Mouse (Mus musculus): ENCODE data around the gene Mgrn1. TPM values are rescaled to one million over a fixed set of nuclear protein-coding genes. Genes with fewer than 3 reads are reported as not detected.

Gene Mgrn1
- polyA plus RNA-seq, 1 experiment from 2014 or later = 128 TPM

DNA sequence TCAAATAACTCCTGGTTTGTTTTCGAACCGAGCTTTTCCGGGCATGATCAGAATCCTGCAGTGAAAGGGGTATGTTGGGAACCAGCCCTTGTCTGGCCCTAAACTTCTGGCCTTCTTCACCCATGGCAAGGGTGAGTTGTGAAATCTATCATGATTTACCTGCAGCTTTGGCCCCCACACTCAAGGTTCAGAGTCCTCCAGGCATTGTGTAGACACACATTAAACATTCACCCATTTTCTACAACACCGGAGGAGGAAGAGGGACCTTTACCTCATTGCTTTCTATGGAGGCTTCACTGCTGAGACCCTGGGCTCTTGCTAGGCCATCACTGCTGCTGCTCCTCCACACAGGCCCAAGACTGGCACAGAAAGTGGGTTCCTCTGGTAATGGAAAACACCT is 61.3 kb downstream of the Mgrn1 start:
- no peak overlapping the region for H3K27ac ChIP-seq (ENCODE audit: low read length)
- 94% methylated on average over 4 of the region's 4 CpGs for WGBS
- H3K4me2 ChIP-seq (ENCODE audit: low read depth, low read length) = no peak overlapping the region
- H3K9ac ChIP-seq (ENCODE audit: low read length) = no peak overlapping the region
- no peaks in the 10 kb centered on the region for H3K27me3 ChIP-seq (ENCODE audit: control insufficient read depth, insufficient read depth, low read length)
- no peak overlapping the region for H3K4me3 ChIP-seq (ENCODE audit: low read length)
- H3K4me1 ChIP-seq (ENCODE audit: control insufficient read depth, insufficient read depth, low read length) = no peaks in the 10 kb centered on the region
- H3K9me3 ChIP-seq (replicated peaks; ENCODE audit: control insufficient read depth, low read length) = no peaks in the 10 kb centered on the region
- peaks cover 28% of the 10 kb centered on the region for H3K36me3 ChIP-seq (ENCODE audit: control insufficient read depth, insufficient read depth)
- no peak for ATAC-seq (replicated peaks; ENCODE audit: extremely low read depth, insufficient read depth, low FRiP score)

DNA sequence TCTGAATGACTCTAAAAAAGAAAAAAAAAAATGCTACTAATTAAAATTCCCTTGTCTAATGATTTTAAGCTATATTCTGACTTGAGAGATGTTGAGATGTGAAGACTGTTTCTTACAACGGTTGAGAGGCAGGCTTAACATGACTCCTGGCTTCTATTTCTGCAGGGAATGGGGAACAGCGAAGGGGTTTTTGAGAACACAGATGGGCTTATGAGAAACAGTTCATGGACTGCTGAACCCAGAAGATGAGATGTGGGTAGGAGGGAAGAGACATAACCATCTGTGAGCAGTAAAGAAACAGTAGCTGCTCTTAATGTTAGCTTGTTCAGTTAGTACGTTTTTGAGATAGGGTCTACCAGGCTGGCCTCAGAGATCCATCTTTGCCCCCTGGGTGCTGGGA is 70.6 kb downstream of the Mgrn1 start:
- ATAC-seq (replicated peaks; ENCODE audit: extremely low read depth, insufficient read depth, low FRiP score) = no peak
- H3K4me3 ChIP-seq (ENCODE audit: low read length) = no peak overlapping the region
- no peaks in the 10 kb centered on the region for H3K27me3 ChIP-seq (ENCODE audit: control insufficient read depth, insufficient read depth, low read length)
- no peak overlapping the region for H3K9ac ChIP-seq (ENCODE audit: low read length)
- H3K27ac ChIP-seq (ENCODE audit: low read length) = no peak overlapping the region
- no peak overlapping the region for H3K4me2 ChIP-seq (ENCODE audit: low read depth, low read length)
- 92% methylated on average over 3 of the region's 3 CpGs for WGBS
- peaks cover 31% of the 10 kb centered on the region for H3K36me3 ChIP-seq (ENCODE audit: control insufficient read depth, insufficient read depth)
- no peaks in the 10 kb centered on the region for H3K9me3 ChIP-seq (replicated peaks; ENCODE audit: control insufficient read depth, low read length)
- no peaks in the 10 kb centered on the region for H3K4me1 ChIP-seq (ENCODE audit: control insufficient read depth, insufficient read depth, low read length)

DNA sequence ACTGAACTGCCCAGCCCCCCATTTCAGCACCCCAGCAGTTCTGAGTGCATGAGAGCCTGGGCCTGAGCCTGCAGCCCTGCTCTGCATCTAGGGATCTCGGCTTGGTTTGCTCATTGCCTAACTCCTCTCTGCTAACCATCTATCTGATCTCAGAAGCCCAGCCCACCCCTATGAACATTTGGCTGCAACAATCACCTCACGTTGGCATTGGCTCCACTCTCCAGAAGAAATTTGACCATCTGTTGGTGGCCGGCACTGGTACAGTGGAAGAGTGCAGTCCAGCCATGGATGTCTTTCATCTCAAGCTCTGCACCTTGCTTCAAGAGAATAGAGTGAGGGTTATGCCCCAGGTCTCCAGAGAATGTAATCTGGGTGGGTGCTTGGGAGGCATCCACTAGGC is 71.4 kb downstream of the Mgrn1 start:
- Histone ChIP-seq H3K4me2 (ENCODE audit: low read depth, low read length) (no peak overlapping the region), H3K9me3 (replicated peaks; ENCODE audit: control insufficient read depth, low read length) (no peaks in the 10 kb centered on the region), H3K36me3 (ENCODE audit: control insufficient read depth, insufficient read depth) (peaks cover 27% of the 10 kb centered on the region), H3K4me3 (ENCODE audit: low read length) (no peak overlapping the region), H3K4me1 (ENCODE audit: control insufficient read depth, insufficient read depth, low read length) (0 out of 2 replicates have a peak, but pooled peaks cover under 1% of the 10 kb centered on the region), H3K9ac (ENCODE audit: low read length) (no peak overlapping the region), H3K27me3 (ENCODE audit: control insufficient read depth, insufficient read depth, low read length) (no peaks in the 10 kb centered on the region), H3K27ac (ENCODE audit: low read length) (no peak overlapping the region)
- WGBS = 81% methylated on average over 3 of the region's 3 CpGs
- ATAC-seq (replicated peaks; ENCODE audit: extremely low read depth, insufficient read depth, low FRiP score) = no peak

DNA sequence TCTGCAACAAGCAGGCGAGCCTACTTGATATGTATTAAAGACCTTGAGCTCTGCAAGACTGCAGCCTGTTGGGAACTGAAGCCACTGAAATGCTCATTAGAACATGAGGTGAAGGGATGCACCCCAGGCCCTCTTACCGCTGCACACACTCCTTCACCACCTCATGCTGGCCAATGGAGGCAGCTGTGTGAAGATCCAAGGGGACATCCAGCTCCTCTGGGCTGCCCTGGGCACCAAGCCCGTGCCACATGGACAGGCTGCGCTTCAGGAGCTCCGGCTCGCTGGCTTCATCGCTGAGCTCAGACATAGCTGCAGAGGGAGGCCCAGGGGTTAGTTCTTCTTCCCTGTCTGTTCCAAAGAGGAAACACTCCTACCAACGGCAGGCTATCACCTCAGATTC is 74.2 kb downstream of the Mgrn1 start:
- no peak overlapping the region for H3K4me3 ChIP-seq (ENCODE audit: low read length)
- H3K27me3 ChIP-seq (ENCODE audit: control insufficient read depth, insufficient read depth, low read length) = no peaks in the 10 kb centered on the region
- H3K4me1 ChIP-seq (ENCODE audit: control insufficient read depth, insufficient read depth, low read length) = peaks cover 10% of the 10 kb centered on the region
- H3K9me3 ChIP-seq (replicated peaks; ENCODE audit: control insufficient read depth, low read length) = no peaks in the 10 kb centered on the region
- H3K36me3 ChIP-seq (ENCODE audit: control insufficient read depth, insufficient read depth) = peaks cover 10% of the 10 kb centered on the region
- no peak overlapping the region for H3K9ac ChIP-seq (ENCODE audit: low read length)
- WGBS = 83% methylated on average over 8 of the region's 8 CpGs
- H3K4me2 ChIP-seq (ENCODE audit: low read depth, low read length) = no peak overlapping the region
- no peak for ATAC-seq (replicated peaks; ENCODE audit: extremely low read depth, insufficient read depth, low FRiP score)
- H3K27ac ChIP-seq (ENCODE audit: low read length) = no peak overlapping the region; the same call in 1 of the 2 replicates

DNA sequence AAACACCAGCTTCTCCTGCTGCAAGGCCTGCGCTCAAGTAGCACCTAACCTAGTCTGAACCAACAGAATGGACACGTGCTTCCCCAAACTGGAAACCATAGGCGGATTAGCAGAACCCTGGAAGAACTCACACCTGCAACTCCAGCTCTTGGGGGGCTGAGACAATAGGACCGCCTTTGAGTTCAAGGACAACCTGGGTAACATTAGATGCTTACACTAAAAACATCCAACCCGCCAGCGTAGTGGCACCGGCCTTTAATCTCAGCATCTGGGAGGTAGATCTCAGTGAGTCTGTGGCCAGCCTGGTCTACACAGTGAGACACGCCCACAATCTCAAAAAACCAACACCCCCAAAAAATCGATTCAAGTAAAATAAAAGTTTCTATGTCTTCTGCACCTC is 77.3 kb downstream of the Mgrn1 start:
- no peak overlapping the region; the same call in 1 of the 2 replicates for H3K27ac ChIP-seq (ENCODE audit: low read length)
- H3K4me1 ChIP-seq (ENCODE audit: control insufficient read depth, insufficient read depth, low read length) = peaks cover 12% of the 10 kb centered on the region
- H3K27me3 ChIP-seq (ENCODE audit: control insufficient read depth, insufficient read depth, low read length) = no peaks in the 10 kb centered on the region
- no peak for ATAC-seq (replicated peaks; ENCODE audit: extremely low read depth, insufficient read depth, low FRiP score)
- H3K9me3 ChIP-seq (replicated peaks; ENCODE audit: control insufficient read depth, low read length) = no peaks in the 10 kb centered on the region
- H3K4me2 ChIP-seq (ENCODE audit: low read depth, low read length) = peak overlapping the region; percentile 96
- H3K4me3 ChIP-seq (ENCODE audit: low read length) = peak overlapping the region; percentile 83
- 36% methylated on average over 9 of the region's 9 CpGs for WGBS
- H3K36me3 ChIP-seq (ENCODE audit: control insufficient read depth, insufficient read depth) = no peaks in the 10 kb centered on the region
- H3K9ac ChIP-seq (ENCODE audit: low read length) = peak overlapping the region; percentile 89

DNA sequence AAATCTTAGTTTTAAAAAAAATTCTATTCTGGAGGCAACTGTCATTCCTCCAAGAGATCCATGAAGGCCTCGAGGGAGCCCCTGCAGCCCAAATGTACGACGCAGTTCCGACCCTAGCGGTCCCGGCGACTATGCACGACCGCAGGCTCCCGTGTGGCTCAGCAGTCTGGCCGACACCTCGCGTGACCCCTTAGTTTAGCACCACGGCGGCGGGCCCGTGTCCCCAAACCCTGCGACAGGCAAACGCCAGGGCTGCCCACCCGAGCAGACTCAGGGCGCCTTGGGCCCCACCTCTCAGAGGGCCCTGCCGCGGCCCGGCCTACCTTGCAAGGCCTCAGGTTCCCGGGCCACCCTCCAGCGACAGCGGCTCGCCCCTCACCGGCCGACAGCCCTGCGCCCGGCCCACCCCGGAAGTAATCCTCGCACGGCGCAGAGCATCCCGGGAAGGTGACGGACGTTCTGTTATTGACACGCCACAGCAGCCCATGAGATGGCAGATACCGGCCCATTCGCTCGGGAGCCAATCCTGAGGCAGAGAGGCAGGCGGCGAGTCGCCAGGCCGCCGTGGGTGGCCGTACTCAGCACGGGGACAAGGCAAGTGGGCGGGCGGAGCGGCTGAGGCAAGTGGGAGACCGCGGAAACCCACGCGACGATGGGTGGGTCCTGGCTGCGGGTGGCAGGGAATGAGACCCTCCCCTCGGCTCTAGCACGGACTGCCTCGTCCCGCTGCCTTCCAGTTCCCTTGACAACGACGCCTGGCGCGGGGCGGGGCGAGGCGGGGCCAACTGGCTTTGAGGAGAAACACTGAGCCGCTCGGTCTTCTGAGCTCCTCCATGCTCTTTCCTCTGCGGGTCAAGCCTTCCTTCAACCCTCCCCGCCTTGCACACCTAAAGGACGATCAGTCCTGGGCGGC is 78.0 kb downstream of the Mgrn1 start, which contains the start of gene Anks3:
Gene Anks3 (minus strand): TSS at position 409 of the 913 bp plus-strand sequence.
- H3K27ac ChIP-seq (ENCODE audit: low read length) = peak within 1 kb of the TSS; percentile 85
- H3K4me1 ChIP-seq (ENCODE audit: control insufficient read depth, insufficient read depth, low read length) = peaks cover 12% of the 10 kb centered on the region
- no peaks in the 10 kb centered on the region for H3K27me3 ChIP-seq (ENCODE audit: control insufficient read depth, insufficient read depth, low read length)
- H3K36me3 ChIP-seq (ENCODE audit: control insufficient read depth, insufficient read depth) = no peaks in the 10 kb centered on the region
- WGBS = under 1% methylated on average over 73 of the region's 76 CpGs
- H3K9me3 ChIP-seq (replicated peaks; ENCODE audit: control insufficient read depth, low read length) = no peaks in the 10 kb centered on the region
- peak; percentile 96 for ATAC-seq (replicated peaks; ENCODE audit: extremely low read depth, insufficient read depth, low FRiP score)
- H3K9ac ChIP-seq (ENCODE audit: low read length) = peak within 1 kb of the TSS; percentile 89
- peak within 1 kb of the TSS; percentile 96 for H3K4me2 ChIP-seq (ENCODE audit: low read depth, low read length)
- peak within 1 kb of the TSS; percentile 83 for H3K4me3 ChIP-seq (ENCODE audit: low read length)

DNA sequence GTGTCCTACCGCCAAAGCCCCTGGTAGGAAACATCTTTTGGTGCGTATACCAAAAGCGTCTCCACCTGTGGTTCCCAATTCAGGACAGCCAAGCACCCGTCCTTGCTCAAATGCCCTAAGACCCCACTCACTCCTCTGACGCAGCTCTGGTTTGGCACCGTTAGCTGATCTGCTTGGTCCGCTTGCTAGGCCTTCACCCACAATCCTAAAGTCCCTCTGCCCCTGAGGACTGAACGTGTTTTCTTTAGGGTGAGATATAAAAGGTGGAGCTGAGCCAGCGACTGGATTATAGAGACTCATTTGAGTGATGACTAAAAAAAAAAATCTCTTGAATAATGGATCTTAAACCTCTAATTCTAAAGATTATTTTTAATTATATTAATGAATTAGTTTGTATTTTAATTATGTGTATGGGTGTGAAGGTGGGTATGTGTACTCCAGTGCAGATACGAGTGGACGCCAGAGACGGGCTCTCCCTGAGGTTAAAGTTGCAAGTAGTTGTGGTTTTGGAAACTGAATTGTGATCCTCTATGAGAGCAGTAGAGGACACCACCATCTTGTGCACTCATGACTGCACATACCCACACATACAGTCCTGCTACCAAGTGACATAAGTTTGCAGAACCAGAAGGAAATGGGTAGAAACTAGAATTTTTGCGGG is 78.8 kb downstream of the Mgrn1 start:
- H3K9me3 ChIP-seq (replicated peaks; ENCODE audit: control insufficient read depth, low read length) = no peaks in the 10 kb centered on the region
- no peaks in the 10 kb centered on the region for H3K27me3 ChIP-seq (ENCODE audit: control insufficient read depth, insufficient read depth, low read length)
- peak overlapping the region; percentile 79 for H3K9ac ChIP-seq (ENCODE audit: low read length)
- 18% methylated on average over 13 of the region's 13 CpGs for WGBS
- no peak for ATAC-seq (replicated peaks; ENCODE audit: extremely low read depth, insufficient read depth, low FRiP score)
- no peaks in the 10 kb centered on the region for H3K36me3 ChIP-seq (ENCODE audit: control insufficient read depth, insufficient read depth)
- H3K4me3 ChIP-seq (ENCODE audit: low read length) = peak overlapping the region; percentile 83
- H3K4me2 ChIP-seq (ENCODE audit: low read depth, low read length) = peak overlapping the region; percentile 96
- H3K4me1 ChIP-seq (ENCODE audit: control insufficient read depth, insufficient read depth, low read length) = peaks cover 12% of the 10 kb centered on the region
- H3K27ac ChIP-seq (ENCODE audit: low read length) = peak overlapping the region; percentile 85

DNA sequence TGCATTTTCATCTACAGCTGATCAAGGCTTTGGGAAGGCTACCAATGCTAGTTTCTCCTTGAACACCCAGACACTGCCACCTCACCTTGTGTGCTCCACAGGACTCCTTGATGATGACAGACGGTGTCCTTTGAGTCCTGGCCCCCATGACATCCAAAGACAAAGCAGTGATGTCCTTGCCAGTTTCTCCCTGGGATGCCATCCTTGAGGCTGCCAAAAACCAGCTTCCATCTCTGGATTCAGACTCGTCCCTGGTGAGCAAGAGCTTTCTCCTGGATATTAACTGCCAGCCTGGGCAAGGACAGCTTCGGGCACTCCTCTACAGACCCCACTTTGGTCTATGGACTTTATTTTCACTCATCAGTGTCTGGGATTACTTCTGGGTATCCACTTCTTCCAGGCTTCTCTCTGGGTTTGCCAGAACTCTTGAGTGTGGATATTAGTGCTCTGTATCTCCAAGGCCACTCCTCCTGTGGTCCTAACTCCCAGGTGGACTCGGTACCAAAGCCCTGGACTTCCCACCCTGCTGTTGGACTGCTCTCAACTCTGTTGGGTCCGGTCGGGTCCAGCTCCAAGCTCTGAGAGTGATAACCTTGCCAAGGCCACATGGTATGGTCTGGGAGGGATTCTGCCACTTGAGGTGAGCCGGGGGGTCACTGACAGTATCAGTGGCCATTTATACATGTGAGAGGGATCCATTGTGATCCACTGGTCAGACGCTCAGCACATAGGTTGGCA is 79.5 kb downstream of the Mgrn1 start:
- H3K4me1 ChIP-seq (ENCODE audit: control insufficient read depth, insufficient read depth, low read length) = peaks cover 12% of the 10 kb centered on the region
- no peaks in the 10 kb centered on the region for H3K27me3 ChIP-seq (ENCODE audit: control insufficient read depth, insufficient read depth, low read length)
- WGBS = 82% methylated on average over 8 of the region's 8 CpGs
- H3K27ac ChIP-seq (ENCODE audit: low read length) = no peak overlapping the region
- H3K4me3 ChIP-seq (ENCODE audit: low read length) = no peak overlapping the region
- ATAC-seq (replicated peaks; ENCODE audit: extremely low read depth, insufficient read depth, low FRiP score) = no peak
- no peak overlapping the region for H3K9ac ChIP-seq (ENCODE audit: low read length)
- H3K9me3 ChIP-seq (replicated peaks; ENCODE audit: control insufficient read depth, low read length) = no peaks in the 10 kb centered on the region
- no peaks in the 10 kb centered on the region for H3K36me3 ChIP-seq (ENCODE audit: control insufficient read depth, insufficient read depth)
- peak overlapping the region; percentile 96; the same call in 1 of the 2 replicates for H3K4me2 ChIP-seq (ENCODE audit: low read depth, low read length)

Measured in heart, embryonic 16.5 days (tissue).